Mouse (Mus musculus): ENCODE measurements around the gene Abcg1. TPM values are rescaled to one million over a fixed set of nuclear protein-coding genes. Genes with fewer than 3 reads are reported as not detected.

Gene Abcg1
- polyA plus RNA-seq, 1 experiment from 2014 or later, result 0.01 TPM

DNA sequence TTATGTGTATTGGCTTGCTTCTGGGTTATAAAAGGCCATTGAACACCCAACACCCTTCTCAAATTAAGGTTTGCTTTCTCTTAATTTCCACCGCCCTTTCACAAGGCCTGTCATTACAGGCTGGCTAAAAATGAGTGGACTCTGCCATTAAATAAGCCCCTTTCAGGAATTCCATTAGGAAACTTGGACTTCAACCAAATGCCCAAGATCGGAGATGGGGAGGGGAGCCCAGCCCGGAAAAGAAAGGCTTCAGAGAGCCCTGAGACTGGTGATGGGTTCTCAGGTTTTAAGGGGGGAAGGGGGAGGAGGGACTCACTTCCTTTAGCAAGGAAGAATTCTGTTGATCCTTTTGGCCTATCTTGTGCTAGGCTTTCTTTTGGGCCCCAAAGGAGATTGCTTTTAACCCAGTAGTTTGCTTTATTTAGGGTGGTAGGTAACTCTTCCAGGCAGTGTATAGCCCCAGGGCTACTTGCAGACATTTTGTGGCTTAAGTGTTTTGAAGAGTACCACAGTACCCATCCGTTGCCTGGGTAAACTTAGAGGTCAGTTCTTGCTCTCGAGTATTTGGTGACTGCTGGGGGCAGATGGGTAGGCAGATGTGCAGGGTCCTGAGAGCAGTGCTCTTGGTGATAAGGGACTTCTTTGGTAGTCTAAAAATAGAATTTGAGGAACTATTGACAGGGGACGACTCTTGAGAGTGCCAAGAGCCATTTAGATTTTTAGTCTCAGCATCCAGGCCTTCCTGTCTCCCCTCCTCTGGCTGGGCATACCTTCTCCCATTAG lies 13.1 kb downstream of the Abcg1 start:
- in situ Hi-C loops (cut with MboI; ENCODE audit: low pct_unique_long_range_greater_than_20kb), result no loop called here
- POLR2A ChIA-PET, result no interaction called here
- H3K27me3 ChIP-seq, result peaks cover 4% of the 10 kb centered on the region
- CTCF ChIA-PET, result no interaction called here
- DNase-seq (ENCODE audit: low read depth, low spot score), result no peak
- no peak for ATAC-seq
- no peak for TF ChIP-seq CTCF (IDR thresholded peaks at IDR 0.05)

DNA sequence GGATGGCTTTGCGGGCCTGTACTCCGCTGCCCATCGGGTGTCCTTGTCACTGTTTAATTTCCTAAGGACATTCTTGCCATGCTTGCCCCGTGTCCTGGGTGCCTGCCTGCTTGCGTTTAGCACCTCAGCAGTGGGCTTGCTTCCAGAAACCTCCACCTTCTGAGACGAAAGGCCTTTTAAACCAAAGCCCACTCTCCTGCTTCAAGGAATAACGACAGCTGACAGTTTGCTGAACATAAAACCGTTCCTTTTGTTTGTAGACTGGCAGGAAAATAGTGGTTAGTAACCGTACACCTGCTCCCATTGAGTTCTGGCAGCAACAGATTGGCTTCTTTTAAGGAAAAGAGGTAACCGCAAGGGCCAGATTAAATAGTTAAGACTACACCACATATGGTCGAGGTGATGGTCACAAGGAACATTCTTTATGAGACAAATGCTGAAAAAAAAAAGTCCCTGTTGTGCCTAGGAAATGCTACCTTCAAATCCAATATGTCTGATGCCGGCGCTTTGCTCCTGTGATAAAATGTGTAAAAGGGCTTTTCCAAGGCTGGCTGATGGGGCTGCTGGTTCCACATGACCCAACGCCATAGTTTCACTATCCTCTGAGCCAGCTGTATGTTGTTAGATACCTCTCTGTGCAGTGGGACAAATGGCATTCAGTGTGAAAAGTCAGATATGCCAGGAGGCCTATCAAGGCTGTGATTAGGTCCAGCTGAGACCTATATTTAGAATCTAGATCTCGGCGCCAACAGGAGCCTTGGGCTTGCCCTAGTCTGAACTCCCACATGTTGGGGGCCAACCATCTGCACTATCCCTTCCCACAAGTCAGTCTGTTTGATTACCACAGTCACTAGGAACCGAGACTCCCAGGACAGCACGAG lies 14.2 kb downstream of the Abcg1 start:
- DNase-seq (ENCODE audit: low read depth, low spot score) (no peak), ATAC-seq (no peak)
- ChIA-PET CTCF (no interaction called here), POLR2A (no interaction called here)
- in situ Hi-C loops (cut with MboI; ENCODE audit: low pct_unique_long_range_greater_than_20kb), result no loop called here
- TF ChIP-seq CTCF (IDR thresholded peaks at IDR 0.05), result no peak
- H3K27me3 ChIP-seq, result peaks cover 4% of the 10 kb centered on the region

DNA sequence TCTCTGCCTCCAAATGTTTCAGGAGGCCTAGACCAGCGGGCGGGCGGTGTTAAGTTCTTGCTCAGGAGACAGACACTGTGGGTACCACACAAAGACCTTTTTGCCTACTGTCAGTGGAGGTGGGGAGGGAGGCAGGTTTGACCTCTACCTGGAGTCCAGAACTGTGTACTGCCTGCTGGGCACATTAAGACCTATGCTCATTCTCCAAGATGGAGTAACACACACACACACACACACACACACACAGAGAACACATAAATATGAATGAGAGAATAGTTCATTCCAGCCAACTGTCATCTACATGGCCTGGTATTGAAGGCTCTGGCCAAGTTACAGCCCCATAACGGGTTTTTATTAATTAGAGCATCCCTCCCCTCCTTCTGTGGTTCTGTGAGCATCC lies 15.4 kb downstream of the Abcg1 start:
- in situ Hi-C loops (cut with MboI; ENCODE audit: low pct_unique_long_range_greater_than_20kb), result no loop called here
- ChIA-PET POLR2A (no interaction called here), CTCF (no interaction called here)
- no peak for ATAC-seq
- no peak for TF ChIP-seq CTCF (IDR thresholded peaks at IDR 0.05)
- peaks cover 4% of the 10 kb centered on the region for H3K27me3 ChIP-seq
- no peak for DNase-seq (ENCODE audit: low read depth, low spot score)

DNA sequence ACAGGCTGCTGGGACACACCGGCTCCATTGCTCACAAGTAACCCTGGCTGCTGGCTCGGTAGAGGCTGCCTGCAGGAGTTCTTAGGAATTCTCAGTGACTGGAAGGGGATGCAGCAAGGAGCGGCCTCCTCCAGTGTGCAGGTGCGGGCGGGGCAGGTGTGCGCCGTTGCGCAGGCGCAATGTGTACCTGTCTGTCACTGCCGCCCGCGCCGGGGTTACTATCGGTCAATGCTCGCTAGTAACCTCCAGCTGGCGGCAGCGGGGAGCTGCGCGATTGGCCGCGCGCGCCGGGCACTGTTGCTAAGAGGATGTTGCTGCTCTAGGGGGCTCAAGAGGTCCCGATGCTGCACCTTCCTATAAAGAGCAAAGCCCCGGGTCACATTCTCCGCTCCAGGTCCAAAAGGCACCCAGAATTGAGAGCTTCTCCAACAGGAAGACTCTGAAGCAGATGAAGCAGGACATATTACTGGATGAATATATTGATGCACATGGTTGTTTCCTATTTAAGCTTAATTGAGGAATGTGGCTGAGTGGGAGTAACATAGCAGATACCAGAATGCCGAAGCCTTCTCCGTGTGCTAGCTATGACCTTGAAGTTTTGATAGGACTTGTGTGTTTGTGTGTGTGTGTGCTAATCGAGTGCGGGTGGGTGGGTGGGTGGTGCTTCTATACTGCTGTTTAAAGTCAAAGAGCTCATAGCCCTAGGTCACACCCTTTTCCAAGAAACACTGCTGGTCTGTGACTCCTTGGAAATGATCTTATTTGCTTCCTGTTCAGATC lies 16.0 kb downstream of the Abcg1 start:
- DNase-seq (ENCODE audit: low read depth, low spot score) (no peak), ATAC-seq (no peak)
- TF ChIP-seq CTCF (IDR thresholded peaks at IDR 0.05), result no peak
- in situ Hi-C loops (cut with MboI; ENCODE audit: low pct_unique_long_range_greater_than_20kb), result no loop called here
- peaks cover 4% of the 10 kb centered on the region for H3K27me3 ChIP-seq
- CTCF ChIA-PET, result no interaction called here
- POLR2A ChIA-PET, result no interaction called here

DNA sequence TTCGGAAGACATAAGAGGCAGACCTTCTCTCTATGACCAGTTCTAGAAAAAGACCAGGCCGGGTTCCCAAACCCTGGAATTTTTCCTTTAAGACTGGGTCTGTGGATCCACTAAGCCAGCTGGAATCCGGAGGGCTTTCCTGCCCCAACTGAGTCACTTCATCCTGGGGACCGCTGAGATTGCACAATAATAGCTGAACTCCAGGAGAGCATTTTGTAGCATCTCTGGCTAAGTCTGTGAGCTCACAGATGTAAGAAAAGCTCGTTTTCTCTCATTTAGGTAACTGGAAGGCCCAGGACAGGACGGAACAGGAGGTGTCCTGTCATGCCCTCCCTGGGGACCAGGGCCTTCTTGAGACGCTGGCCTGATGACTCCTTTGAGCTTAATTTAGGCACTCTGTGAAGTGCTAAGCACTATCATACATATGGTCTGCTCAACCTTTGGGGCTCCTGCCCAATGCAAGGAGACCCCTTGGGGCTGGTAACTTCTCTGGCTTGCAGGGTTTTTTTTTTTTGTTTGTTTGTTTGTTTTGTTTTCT lies 16.6 kb downstream of the Abcg1 start:
- ATAC-seq, result no peak

DNA sequence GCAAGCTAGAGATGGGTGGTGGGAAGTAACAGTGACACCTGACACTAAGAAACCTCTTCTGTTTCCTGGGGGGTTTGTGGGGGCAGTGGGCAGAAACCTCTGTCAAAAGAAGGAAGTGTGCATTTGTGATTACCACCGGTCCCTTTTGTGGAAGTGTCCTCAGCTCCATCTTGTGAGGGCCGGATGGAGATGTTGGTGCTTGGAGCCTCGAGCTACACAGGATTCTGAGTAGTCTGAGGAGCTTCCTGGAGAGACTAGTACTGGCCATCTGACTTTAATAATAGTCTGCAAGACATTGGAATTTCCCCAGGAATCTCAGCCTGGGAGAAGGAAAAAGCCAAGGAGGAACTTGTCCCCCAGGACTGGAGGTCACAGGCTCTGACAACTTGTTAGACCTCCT lies 17.2 kb downstream of the Abcg1 start:
- CTCF ChIA-PET, result no interaction called here
- in situ Hi-C loops (cut with MboI; ENCODE audit: low pct_unique_long_range_greater_than_20kb), result no loop called here
- H3K27me3 ChIP-seq, result peaks cover 4% of the 10 kb centered on the region
- TF ChIP-seq CTCF (IDR thresholded peaks at IDR 0.05), result no peak
- DNase-seq (ENCODE audit: low read depth, low spot score) (no peak), ATAC-seq (no peak)
- POLR2A ChIA-PET, result no interaction called here

More for the DNA sequence above, 16.6 kb downstream of the Abcg1 start:
- in situ Hi-C loops (cut with MboI; ENCODE audit: low pct_unique_long_range_greater_than_20kb), result no loop called here
- DNase-seq (ENCODE audit: low read depth, low spot score), result no peak
- ChIA-PET POLR2A (no interaction called here), CTCF (no interaction called here)
- peaks cover 4% of the 10 kb centered on the region for H3K27me3 ChIP-seq
- TF ChIP-seq CTCF (IDR thresholded peaks at IDR 0.05), result no peak

DNA sequence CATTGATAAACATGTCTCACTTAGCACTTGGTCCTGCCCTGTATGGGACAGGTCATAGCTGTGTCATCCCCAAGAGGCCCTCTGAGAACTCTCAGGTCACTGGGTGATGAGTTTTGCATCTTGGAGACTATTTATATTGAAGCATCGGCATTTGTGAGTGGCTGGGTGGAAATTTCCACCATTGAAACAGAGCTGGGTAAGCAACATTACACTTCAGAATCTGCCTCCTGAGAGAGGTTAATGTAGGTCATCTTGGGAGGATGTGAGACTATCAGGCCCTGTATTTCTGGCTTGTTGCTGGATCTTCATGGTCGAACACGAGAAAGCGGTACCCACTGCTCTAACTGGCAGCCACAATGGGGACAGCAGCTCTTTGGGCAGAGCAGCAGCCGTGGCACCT lies 18.0 kb downstream of the Abcg1 start:
- in situ Hi-C loops (cut with MboI; ENCODE audit: low pct_unique_long_range_greater_than_20kb), result no loop called here
- DNase-seq (ENCODE audit: low read depth, low spot score) (no peak), ATAC-seq (no peak)
- no peak for TF ChIP-seq CTCF (IDR thresholded peaks at IDR 0.05)
- ChIA-PET POLR2A (no interaction called here), CTCF (no interaction called here)
- H3K27me3 ChIP-seq, result peaks cover 4% of the 10 kb centered on the region

DNA sequence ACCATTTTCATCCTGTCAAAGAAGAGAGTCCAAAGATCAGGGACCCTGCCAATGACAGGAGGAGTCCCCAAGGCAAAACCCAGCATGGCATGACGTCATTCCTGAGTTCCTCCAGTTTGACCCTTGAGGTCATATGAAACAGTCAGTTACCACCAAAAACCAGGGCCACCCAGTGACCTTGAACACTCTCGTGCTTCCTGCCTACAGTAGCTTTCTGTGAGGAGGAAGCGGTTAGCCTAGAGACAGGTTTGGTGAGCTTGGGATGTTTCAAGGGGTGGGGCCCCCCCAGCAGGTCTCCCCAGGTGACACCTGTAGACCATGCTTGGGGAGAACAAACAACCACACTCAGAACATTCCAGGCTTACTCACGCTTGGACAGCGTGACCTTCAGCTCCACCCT lies 20.1 kb downstream of the Abcg1 start:
- in situ Hi-C loops (cut with MboI; ENCODE audit: low pct_unique_long_range_greater_than_20kb), result no loop called here
- ChIA-PET CTCF (no interaction called here), POLR2A (no interaction called here)
- H3K27me3 ChIP-seq, result peaks cover 4% of the 10 kb centered on the region
- TF ChIP-seq CTCF (IDR thresholded peaks at IDR 0.05), result no peak
- no peak for DNase-seq (ENCODE audit: low read depth, low spot score)
- no peak for ATAC-seq

DNA sequence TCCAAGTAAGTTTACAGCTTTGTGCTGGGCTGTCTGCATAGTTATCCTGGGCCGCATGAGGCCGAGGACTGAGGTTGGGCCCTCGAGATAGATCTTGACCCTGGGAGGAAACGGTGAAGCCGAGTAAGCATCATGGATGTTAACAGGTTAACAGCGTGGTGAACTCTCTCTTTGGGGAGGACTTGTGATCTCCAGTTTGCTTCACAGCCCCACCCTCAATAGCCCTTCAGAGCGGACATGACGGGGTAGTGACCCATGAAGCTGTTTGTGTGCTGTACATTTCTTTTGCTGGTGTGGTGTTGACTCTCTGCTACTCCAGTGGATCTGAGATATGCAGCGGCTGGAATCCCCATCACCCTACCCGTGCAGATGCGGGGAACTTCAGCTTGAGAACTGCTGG lies 21.1 kb downstream of the Abcg1 start:
- ATAC-seq, result no peak
- POLR2A ChIA-PET, result no interaction called here
- no peak for TF ChIP-seq CTCF (IDR thresholded peaks at IDR 0.05)
- no peak for DNase-seq (ENCODE audit: low read depth, low spot score)
- no peaks in the 10 kb centered on the region for H3K27me3 ChIP-seq
- CTCF ChIA-PET, result no interaction called here
- in situ Hi-C loops (cut with MboI; ENCODE audit: low pct_unique_long_range_greater_than_20kb), result no loop called here

DNA sequence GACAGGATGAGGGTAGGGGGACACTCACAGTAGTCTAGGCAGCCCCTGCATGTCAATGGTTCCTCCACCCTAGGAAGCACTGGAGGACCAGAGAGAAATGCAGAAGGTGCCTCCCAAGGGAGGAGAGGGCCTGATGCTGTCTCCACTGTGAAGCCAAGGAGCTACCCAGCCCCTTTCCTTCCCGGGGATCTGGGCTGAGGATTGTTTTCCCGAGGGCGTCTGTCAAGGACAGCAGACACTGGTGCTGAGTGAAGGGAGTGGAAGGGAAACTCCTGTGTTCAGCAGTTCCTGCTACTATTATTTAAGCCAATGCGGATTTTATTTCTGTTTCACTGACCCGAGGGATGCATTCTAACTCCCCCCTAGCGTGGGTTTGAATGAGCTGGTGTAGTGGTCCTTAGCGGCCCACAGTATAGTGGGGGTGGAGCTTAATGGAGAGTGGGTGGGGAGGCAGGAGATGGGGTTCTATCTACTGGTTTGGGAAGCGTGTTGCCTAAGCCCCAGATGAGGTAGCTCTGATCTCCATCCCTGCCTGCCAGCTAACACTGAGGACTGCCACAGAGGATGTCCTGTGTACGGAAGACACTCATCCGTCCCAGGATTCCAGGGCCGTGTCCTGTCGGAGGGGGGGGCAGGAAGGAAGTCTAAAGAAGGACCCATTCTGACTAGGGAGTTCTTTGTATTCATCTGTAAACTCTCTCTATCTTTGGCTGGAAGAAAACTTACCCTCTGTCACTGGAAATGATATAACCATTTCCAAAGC lies 21.8 kb downstream of the Abcg1 start:
- DNase-seq (ENCODE audit: low read depth, low spot score) (no peak), ATAC-seq (no peak)
- POLR2A ChIA-PET, result no interaction called here
- no peak for TF ChIP-seq CTCF (IDR thresholded peaks at IDR 0.05)
- in situ Hi-C loops (cut with MboI; ENCODE audit: low pct_unique_long_range_greater_than_20kb), result no loop called here
- CTCF ChIA-PET, result no interaction called here
- no peaks in the 10 kb centered on the region for H3K27me3 ChIP-seq
